Mouse (Mus musculus): ENCODE results near the gene Fam184b.

DNA sequence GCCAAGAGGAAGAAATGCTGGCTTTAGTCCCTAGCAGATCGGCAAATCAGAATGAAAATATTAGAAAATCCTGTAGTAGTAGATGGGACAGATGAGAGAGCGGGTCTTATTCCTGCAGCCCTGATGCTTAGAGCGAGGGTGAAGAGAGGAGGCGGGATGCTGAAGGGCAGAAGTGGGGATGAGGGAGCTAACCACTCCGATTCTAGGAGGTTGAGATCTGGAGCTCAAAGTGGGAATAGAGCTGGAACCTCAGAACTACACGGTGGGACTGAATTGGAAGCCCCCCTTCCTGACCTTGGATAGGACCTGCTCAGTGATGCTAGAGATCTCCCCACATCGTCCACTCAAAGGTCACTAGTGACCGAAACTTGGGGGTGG lies 290 bp upstream of the Fam184b start:
- no peak for TF ChIP-seq CTCF (IDR thresholded peaks at IDR 0.05; ENCODE audit: borderline replicate concordance, extremely low read depth, insufficient read depth, insufficient read length)
- TF ChIP-seq POLR2A (IDR thresholded peaks at IDR 0.05; ENCODE audit: borderline replicate concordance, extremely low read depth, insufficient read depth, insufficient read length, poor library complexity, severe bottlenecking) = no peak
